Mouse (Mus musculus) liver, embryonic 14.5 days (tissue): ENCODE measurements around the gene Mical2. TPM values are rescaled to one million over a fixed set of nuclear protein-coding genes. Genes with fewer than 3 reads are reported as not detected.

Source experiments
- ATAC-seq: fragments of 200-750 bp; cut with Nextera tagmentation; 2 replicates; pipeline ENCODE4 v1.8.0; 2017; ENCODE audit warnings: moderate number of reproducible peaks, mild to moderate bottlenecking, moderate library complexity; ENCODE audit not compliant: insufficient read depth
- DNase-seq, 3 experiments: peaks; one replicate each; pipeline ENCODE4 v3.0.0-alpha.2; 2012 to 2013; ENCODE audit warnings: low read depth in 3 of 3, low spot score in 3 of 3
- H3K27ac ChIP-seq: fragments of 300-500 bp; sonication (generic); 2 replicates; pipeline ENCODE4 v1.5.1; 2014; ENCODE audit warnings: moderate library complexity, mild to moderate bottlenecking, control low read depth, inconsistent platforms
- H3K27me3 ChIP-seq: fragments of 300-500 bp; sonication (generic); 2 replicates; pipeline ENCODE4 v1.6.1; 2014; ENCODE audit warnings: mild to moderate bottlenecking, low read length, moderate library complexity; ENCODE audit not compliant: control insufficient read depth, insufficient read depth
- H3K36me3 ChIP-seq: fragments of 300-500 bp; sonication (generic); replicated peaks from 2 replicates; pipeline ENCODE4 v1.6.1; 2014; ENCODE audit warnings: low read depth; ENCODE audit not compliant: control insufficient read depth, insufficient read depth
- H3K4me1 ChIP-seq, 2 experiments: fragments of 200-500 bp in 1 of 2; fragments of 300-500 bp in 1 of 2; sonication (generic) in 1 of 2; replicated peaks; 2 replicates each; pipeline ENCODE4 v1.6.1; 2012 to 2014; ENCODE audit warnings: antibody characterized with exemption in 1 of 2, inconsistent platforms in 1 of 2, low read length in 1 of 2; ENCODE audit not compliant: control insufficient read depth in 2 of 2, insufficient read depth in 2 of 2
- H3K4me2 ChIP-seq: fragments of 300-500 bp; sonication (generic); 2 replicates; pipeline ENCODE4 v1.6.1; 2014; ENCODE audit warnings: low read depth, mild to moderate bottlenecking, control low read depth, moderate library complexity
- H3K4me3 ChIP-seq, 2 experiments: fragments of 200-500 bp in 1 of 2; fragments of 300-500 bp in 1 of 2; sonication (generic) in 1 of 2; 2 replicates each; pipeline ENCODE4 v1.5.1; 2012 to 2014; ENCODE audit warnings: low read depth in 2 of 2, low read length in 2 of 2, mild to moderate bottlenecking in 2 of 2, control low read depth in 1 of 2, inconsistent platforms in 1 of 2, moderate library complexity in 1 of 2; ENCODE audit not compliant: insufficient read depth in 1 of 2
- H3K9ac ChIP-seq: fragments of 300-500 bp; sonication (generic); replicated peaks from 2 replicates; pipeline ENCODE4 v1.6.1; 2014; ENCODE audit warnings: mild to moderate bottlenecking, control low read depth, moderate library complexity
- H3K9me3 ChIP-seq: fragments of 300-500 bp; sonication (generic); 2 replicates; pipeline ENCODE4 v1.6.1; 2016; ENCODE audit warnings: low read length, mixed read lengths; ENCODE audit not compliant: control insufficient read depth
- CTCF ChIP-seq: IDR thresholded peaks from 2 replicates; pipeline ENCODE4 v1.5.1; 2016; ENCODE audit warnings: antibody characterized with exemption, low read depth, control low read depth
- EP300 ChIP-seq: IDR thresholded peaks from 2 replicates; pipeline ENCODE4 v1.6.1; 2016; ENCODE audit warnings: antibody characterized with exemption, low read depth
- WGBS: fragments of 180-500 bp; shearing (Covaris S2); extraction: QIAGEN DNeasy Blood & Tissue Kit; methylation state at CpG from one replicate; pipeline ENCODE4 v1.1.7; 2014; ENCODE audit not compliant: insufficient replicate concordance; 5-methylcytosine and 5-hydroxymethylcytosine counted together
- polyA plus RNA-seq, 2 experiments: library from polyadenylated mRNA; depleted of rRNA in 1 of 2; stranded (reverse) in 1 of 2; unstranded in 1 of 2; fragments of >200 nt; fragmentation: Nextera tagmentation in 1 of 2; extraction: Ambion mirVana in 1 of 2; gene quantifications; 2 replicates each; pipeline versions ENCODE4 v1.2.1 to v1.2.3; 2012 to 2014

Gene Mical2
- polyA plus RNA-seq, 2 experiments, result 1.2 to 1.4 TPM

DNA sequence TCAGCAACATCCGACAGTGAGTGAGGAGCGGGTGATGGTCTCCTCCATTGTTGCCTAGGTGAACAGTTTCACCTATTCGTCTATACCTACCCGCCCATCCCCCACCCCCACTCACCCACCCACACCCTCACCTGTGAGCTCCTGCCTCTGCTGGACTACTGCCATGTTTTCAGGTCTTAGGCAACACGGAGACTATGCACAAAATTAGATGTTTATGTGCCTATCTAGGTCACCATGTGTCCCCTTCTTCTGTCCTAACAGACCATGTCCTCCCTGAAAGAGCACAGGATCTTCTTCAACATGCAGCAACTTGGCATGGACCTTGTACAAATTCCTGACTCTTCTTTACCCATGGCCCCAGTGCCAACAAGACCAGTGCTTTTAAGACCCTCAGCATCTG, 74.5 kb downstream of the Mical2 start:
- ATAC-seq (no peak), DNase-seq (no peak)
- Histone ChIP-seq H3K4me1 (peaks cover 0 to 15% of the 10 kb centered on the region in 2 experiments; a peak in 2 of 4 replicates), H3K9ac (no peak overlapping the region), H3K36me3 (no peaks in the 10 kb centered on the region), H3K4me3 (no peak overlapping the region), H3K9me3 (no peaks in the 10 kb centered on the region), H3K27ac (no peak overlapping the region), H3K4me2 (no peak overlapping the region), H3K27me3 (no peaks in the 10 kb centered on the region)
- no peak for TF ChIP-seq CTCF
- TF ChIP-seq EP300, result no peak
- 48% methylated on average over 5 of the region's 5 CpGs for WGBS

DNA sequence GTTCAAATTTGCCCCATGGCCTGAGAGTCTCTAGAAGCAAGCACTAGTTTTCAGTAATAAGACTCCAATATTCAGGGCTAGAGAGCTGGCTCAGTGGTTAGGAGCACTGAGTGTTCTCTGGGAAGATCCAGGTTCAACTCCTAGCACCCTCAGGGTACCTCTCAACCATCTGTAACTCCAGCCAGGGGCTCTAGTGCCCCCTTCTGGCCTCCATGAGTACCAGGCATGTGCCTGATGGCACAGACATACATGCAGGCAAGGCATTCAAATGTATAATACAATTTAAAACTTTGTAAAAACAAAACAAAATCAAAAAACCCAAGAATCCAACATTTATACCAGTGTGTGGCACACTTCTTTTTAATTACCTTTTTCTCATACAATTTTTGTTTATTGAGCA, 75.4 kb downstream of the Mical2 start:
- TF ChIP-seq CTCF (peak; percentile 34), EP300 (no peak)
- no peak overlapping the region for H3K9ac ChIP-seq
- ATAC-seq (no peak), DNase-seq (no peak)
- no peaks in the 10 kb centered on the region for H3K9me3 ChIP-seq
- no peaks in the 10 kb centered on the region for H3K36me3 ChIP-seq
- H3K4me2 ChIP-seq, result no peak overlapping the region
- no peak overlapping the region for H3K4me3 ChIP-seq
- no peaks in the 10 kb centered on the region for H3K27me3 ChIP-seq
- H3K27ac ChIP-seq, result no peak overlapping the region
- H3K4me1 ChIP-seq, result peaks cover 0 to 15% of the 10 kb centered on the region in 2 experiments; a peak in 2 of 4 replicates

- Histone ChIP-seq H3K4me2 (no peak overlapping the region), H3K27ac (no peak overlapping the region), H3K9me3 (no peaks in the 10 kb centered on the region), H3K27me3 (no peaks in the 10 kb centered on the region), H3K4me1 (peaks cover 0 to 4% of the 10 kb centered on the region in 2 experiments; a peak in 2 of 4 replicates), H3K4me3 (no peak overlapping the region), H3K9ac (no peak overlapping the region), H3K36me3 (no peaks in the 10 kb centered on the region)
- ATAC-seq, result no peak
- 77% methylated on average over 8 of the region's 8 CpGs for WGBS
- no peak for TF ChIP-seq EP300
- TF ChIP-seq CTCF, result no peak
- DNase-seq, result no peak
These were observed 78.7 kb downstream of the Mical2 start for GRCm38 (mm10) chr7:112304382-112304781.

- Histone ChIP-seq H3K27me3 (no peaks in the 10 kb centered on the region), H3K4me1 (no peaks in the 10 kb centered on the region), H3K4me2 (no peak overlapping the region), H3K36me3 (no peaks in the 10 kb centered on the region), H3K9ac (no peak overlapping the region), H3K4me3 (no peak overlapping the region), H3K27ac (no peak overlapping the region), H3K9me3 (no peaks in the 10 kb centered on the region)
- DNase-seq (no peak), ATAC-seq (no peak)
- TF ChIP-seq CTCF (no peak), EP300 (no peak)
- WGBS, result 63% methylated on average over 11 of the region's 11 CpGs
These were observed 83.8 kb downstream of the Mical2 start for GRCm38 (mm10) chr7:112309289-112310016.

- Histone ChIP-seq H3K4me2 (no peak overlapping the region), H3K36me3 (no peaks in the 10 kb centered on the region), H3K4me3 (no peak overlapping the region), H3K9me3 (no peaks in the 10 kb centered on the region), H3K9ac (no peak overlapping the region), H3K27me3 (no peaks in the 10 kb centered on the region), H3K4me1 (no peaks in the 10 kb centered on the region), H3K27ac (no peak overlapping the region)
- DNase-seq (no peak), ATAC-seq (no peak)
- TF ChIP-seq EP300, result no peak
- TF ChIP-seq CTCF, result no peak
- WGBS, result 64% methylated on average over 4 of the region's 4 CpGs
These were observed 84.3 kb downstream of the Mical2 start for GRCm38 (mm10) chr7:112310017-112310360.
